Mouse (Mus musculus) urinary bladder, postnatal 10 days (tissue): ENCODE results near the gene Dusp6.

Experiments
- DNase-seq: peaks from one replicate; pipeline ENCODE4 v3.0.0; 2022; ENCODE audit warnings: low spot score

The Dusp6 gene

DNA sequence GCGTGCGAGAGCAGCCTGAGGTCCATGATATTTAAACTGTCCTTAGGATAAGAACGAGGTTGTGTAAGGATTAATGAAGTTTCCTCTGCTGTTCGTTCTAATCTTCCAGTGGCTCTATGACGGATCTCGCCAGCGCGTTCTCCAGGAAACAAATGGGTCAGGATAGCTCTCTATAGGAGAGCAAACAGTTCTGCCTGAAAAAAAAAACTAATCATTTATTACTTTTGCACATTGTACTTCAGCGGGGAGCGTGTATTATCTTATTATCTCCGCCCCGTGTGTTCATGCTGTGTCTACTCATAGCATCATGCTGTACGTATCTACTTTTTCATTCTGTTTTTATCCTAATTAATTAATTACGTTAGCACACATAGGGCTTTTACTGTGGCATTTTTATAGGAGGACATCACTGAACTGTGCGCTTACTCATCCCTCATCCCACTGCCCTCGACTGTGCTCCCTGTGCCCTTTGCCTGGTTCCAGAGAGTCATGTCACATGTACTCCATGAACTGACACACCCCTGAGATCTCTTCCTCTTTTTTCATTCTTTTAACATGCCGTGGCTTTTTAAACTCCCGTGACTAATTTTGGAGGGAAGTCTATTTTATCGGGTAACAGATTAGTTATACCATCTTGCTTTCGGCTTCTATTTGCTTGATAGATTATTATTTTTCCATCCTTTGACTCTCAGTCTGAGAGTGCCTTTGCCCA, 16.1 kb upstream of the Dusp6 start:
- no peak for DNase-seq

DNA sequence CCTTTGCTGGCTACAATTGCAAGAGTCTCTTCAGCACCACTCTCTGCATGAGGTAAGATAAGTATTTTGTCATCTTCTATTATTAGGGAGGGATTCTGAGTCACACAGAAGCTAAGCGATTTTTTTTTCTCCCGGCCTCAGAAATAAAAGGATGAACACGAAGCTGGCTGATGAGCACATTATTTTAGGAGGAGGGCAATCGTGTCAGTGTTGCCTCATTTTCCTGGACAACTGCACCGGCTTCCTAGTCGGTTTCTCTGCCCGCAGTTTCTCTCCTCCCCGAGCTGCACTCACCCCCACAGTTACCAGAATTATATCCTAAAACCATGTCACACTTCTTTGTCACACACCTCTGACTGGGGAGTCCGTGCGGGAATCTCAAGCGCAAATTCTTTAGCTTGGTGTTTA, 12.2 kb upstream of the Dusp6 start:
- DNase-seq: no peak

- DNase-seq: no peak
These were observed 9.6 kb upstream of the Dusp6 start for GRCm38 (mm10) chr10:99253412-99253811.

DNA sequence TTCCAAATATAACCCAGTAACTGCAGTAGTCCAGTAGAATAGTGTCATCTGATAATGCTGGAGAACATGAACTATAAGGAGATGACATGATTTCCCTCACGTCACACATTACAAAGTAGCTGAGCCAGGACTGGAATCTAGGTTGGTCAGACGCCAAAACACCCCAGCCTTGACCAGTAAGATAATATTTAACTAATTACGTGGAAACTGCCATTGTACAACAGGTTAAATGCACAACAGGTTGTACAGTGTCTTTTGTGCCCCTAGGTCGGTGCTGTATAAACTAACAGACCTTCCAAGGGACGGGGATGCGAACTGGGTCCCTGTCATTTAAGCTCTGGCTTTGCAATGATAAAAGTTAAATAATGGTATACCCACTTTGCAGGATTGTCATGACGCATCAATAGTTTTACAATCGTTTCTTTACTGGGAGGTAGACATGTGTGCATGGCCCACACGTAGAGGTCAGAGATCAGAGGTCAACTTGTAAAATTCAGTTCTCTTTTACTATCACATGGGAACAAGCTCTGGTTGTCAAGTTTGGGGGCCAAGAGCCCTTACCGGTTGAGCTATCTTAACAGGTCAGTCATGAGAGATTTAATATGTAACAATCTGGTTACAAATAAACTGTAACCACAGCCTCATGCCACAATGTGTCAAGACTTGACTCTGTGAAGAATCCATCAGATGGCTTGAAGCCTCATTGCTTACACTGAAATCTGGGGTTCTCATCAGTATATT, 7.0 kb upstream of the Dusp6 start:
- DNase-seq: no peak

DNA sequence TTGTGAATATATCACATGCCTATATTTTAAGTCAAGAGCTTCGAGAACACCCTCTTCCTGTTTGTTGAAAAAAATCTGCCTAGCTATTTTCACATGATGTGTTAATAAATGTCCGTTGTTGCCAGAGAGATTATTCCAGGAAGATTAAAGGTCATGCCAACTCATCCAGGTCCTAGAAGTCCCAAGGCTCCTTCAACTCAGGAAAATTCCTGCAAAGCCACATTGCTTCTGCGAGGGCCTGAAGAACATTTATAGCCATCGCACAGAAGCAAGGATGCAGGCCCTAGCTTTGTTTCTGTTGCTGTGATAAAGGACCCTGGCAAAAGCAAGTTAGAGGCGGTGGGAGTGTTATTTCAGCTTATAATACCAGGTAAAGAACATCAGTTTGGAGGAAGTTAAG, 5.5 kb upstream of the Dusp6 start:
- no peak for DNase-seq

GRCm38 (mm10) chr10:99259840-99260239, 3.2 kb upstream of the Dusp6 start:
- no peak for DNase-seq

GRCm38 (mm10) chr10:99261151-99261635, 1.8 kb upstream of the Dusp6 start:
- DNase-seq: no peak

DNA sequence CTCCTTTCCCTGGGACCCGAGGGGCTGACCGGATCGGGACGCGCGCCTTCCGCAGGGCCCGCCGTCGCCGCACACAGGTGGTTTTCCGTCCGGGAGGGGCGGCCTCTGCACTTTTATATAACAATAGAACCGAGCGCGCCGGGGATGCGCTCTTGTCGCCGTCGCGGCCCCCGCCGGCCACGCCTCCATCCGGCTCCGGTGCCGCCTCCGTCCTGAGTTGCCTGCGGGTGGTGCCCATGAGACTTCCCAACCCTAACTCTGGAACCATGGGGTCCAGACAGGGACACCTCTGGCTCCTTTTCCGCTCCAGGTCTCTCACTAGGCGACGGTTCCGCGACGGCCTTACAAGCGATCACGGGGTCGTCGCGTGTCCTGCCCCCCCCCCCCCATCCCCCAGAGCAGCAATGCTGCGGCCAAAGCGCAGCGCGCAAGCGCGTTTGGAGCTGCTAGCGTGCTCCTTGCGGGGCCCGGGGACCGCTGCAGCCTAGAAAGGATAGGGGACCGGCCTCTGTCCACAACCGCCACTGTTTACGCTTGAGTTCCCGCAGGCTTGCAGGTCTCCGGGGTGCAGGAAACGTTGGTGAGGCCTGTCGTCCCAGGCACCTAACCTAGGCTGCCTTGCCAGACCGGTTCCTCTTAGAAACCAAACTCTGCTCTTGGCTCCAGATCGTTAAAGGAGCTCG, 1.3 kb upstream of the Dusp6 start:
- no peak for DNase-seq

DNA sequence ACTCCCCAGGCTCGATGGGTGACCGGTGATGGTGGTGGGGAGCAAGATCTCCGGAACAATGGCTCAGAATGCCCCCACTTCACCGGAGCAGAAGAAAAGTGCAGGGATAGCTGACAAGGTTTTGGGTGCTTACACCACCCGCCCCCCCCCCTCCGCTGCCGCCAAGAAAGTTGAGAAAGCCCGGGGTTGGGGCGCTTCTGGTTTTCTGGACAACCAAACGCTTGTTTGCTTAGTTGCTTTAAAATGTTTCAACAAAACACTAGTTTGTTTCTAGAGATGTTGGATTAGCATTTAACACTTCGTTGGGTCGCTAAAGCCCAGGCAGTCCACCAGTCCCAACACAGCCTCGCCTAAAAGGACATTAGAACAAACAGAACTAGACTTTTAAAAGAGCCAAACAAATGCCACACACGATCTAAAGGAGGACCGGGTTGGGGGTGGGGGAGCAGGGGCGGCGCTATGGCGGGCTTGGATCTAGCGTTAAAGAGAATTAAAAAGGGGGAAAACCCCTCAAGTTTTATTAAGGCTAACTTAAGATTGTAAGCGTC, 638 bp upstream of the Dusp6 start:
- no peak for DNase-seq

GRCm38 (mm10) chr10:99263419-99264221, 589 bp downstream of the Dusp6 start:
- DNase-seq: no peak

GRCm38 (mm10) chr10:99264301-99265010, 1.4 kb downstream of the Dusp6 start:
- no peak for DNase-seq

DNA sequence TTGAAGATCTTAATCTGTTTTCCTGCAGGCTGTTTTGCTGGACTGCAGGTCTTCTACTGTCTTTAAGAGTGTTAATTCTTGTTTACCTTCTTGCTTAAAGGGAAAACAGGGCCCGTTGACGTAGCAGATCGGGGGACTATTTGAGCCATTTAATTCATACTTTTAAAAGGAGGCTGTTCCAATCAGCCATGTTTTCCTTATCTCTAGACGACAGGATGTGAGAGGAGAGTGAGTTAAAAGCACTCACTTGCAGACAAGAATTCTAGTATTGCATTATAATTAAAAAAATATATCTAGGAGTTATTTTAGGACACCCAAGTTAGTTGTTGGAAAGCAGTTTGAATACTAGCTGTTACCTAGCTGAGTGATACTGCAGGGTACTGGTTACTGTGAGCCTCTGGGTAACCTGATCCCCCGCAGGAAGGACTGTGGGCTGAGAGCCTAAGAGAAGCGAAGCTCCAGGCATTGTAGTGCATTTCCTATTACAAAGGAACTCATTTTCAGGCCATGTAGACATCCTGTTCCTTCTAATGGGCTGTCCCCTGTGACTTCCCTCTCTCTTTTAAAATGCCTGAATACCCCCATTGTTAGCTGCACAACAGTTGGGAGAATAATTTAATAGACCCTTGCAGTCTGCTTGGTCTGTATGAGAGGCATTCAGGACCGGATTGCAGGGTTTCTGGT, 2.1 kb downstream of the Dusp6 start:
- no peak for DNase-seq

- no peak for DNase-seq
These were observed 3.0 kb downstream of the Dusp6 start for GRCm38 (mm10) chr10:99266025-99266424.

DNA sequence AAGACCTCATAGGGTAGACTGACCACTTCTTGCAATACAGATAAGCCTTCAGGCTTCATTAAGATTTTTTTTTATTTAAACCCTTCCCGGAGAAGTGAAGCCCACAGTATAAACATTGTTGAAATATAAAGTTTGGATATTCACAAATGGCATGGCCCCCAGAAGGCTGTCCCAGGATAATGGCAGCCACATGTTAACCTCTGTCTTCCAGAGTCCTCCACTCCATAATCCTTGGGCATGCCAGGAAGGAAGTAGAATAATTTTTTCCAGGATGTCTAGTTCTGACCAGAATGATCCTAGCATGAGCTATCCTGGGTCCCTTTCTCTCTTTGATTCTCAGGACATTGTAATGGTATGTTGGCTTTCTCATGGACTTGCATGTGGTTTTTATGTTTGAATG, 4.6 kb downstream of the Dusp6 start:
- DNase-seq: no peak

DNA sequence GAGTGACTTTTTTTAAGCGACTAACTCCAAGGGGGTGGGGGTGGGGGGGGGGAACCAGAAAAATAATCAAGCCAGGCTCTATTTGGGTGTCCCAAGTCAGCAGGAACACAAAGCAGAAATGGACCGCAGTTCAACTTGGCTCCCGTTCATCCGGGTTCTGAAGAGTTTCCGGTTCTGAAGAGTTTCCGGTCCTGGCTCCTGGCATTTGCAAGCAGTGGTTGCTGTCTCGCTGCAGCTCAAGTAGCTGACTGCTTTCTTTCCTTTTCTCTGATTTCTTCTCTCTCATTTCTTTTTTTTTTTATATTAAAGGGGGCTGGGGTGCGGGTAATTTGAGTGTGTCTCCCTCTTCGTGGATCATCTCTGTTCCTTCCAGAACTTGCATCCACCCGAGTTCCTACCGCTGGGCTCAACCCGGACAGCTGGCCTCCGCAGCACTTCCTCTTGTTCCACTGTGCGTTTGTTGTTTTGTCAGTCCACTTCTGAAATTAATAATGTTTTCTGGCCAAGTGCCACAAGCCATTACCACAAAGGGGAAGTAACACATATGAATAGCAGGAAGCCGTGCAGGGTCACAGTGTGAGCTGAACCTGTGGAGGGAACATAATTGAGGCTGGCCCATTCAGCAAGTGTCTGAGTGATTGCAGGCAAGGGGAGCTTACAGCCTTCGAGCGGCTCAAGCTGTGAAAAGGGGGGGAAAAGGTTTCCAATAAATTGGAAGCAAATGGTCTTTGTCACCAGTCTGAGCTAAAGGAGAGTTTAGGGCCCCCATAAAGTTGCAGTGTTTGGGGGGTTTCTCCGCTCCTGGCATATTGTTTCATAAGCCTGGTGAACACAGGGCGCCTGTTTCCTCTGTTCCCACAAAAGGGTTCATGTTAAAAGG, 5.6 kb downstream of the Dusp6 start:
- no peak for DNase-seq

- DNase-seq: no peak
These were observed 6.3 kb downstream of the Dusp6 start for GRCm38 (mm10) chr10:99269301-99269701.

GRCm38 (mm10) chr10:99269704-99270103, 6.7 kb downstream of the Dusp6 start:
- DNase-seq: no peak

DNA sequence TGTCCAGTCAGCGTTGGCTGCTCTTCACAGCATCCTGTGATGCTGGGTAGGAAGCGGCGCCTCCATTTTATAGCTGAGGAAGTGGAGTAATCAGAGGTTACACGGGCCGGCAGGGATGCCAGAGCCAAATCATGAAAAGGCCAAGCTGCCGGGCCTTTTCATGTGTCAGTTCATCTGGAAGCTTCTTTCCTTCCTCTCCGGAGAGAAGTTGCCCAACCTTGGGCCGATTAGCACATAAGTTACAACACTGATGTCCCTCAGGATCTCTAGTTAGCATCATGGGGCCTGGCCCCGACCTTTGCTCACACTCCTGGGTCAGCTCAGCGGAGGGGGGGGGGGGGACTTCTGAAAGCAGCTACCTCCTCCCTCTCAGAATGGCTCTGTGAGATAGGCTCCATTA, 7.4 kb downstream of the Dusp6 start:
- DNase-seq: no peak

DNA sequence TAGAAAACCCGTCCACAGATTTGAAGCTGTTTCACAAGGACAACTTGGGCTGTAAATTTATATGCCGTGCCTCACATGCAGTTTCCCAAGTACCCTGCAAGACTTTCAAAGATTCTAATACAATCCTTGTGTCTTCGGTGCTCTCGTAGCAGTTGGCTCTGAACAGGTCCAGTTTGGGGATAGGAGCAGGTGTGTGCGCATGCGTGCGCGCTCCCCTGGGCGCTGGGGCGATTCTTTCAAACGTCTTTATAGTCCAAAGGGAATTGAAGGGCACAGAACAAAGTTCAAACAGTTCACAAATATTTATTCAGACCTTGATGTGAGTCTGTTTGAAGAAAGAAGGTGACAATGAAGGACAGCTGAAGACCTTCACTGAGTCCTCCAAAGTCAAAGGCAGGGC, 8.0 kb downstream of the Dusp6 start:
- DNase-seq: no peak

DNA sequence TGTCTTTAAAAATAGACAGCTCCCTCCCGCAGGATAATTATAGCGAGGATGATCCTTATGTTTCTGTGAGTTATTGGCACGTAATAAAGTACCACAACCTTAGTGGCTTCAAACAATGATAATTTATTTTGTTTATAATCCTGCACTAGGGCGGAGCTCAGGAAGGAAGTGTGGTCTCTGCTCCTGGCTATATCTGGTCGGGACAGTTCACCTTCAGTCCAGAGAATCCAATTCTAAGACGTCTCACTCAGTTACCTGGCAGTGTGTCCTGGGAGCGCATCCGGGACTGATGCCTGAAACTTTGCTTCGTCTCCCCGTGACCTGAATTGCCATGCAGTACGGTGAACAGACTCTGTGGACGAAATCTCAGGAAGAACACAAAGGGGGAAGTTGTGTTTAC, 10.0 kb downstream of the Dusp6 start:
- no peak for DNase-seq
